Mouse (Mus musculus) limb, embryonic 14.5 days (tissue): ENCODE measurements around the gene Ano8. TPM values are rescaled to one million over a fixed set of nuclear protein-coding genes. Genes with fewer than 3 reads are reported as not detected.
A peak's percentile ranks its signal among the peaks of the same experiment; 100 is the strongest.

Experiments used
- ATAC-seq: fragments of 200-750 bp; cut with Nextera tagmentation; 2 replicates; pipeline ENCODE4 v1.8.0; 2017; ENCODE audit warnings: low read depth, moderate number of reproducible peaks, moderate TSS enrichment; ENCODE audit not compliant: low FRiP score
- DNase-seq: peaks from one replicate; pipeline ENCODE4 v3.0.0-alpha.2; 2015; ENCODE audit warnings: low spot score
- H3K27ac ChIP-seq: fragments of 300-500 bp; sonication (generic); replicated peaks from 2 replicates; pipeline ENCODE4 v1.5.1; 2014; ENCODE audit warnings: low read depth, mild to moderate bottlenecking, low read length, moderate library complexity, mixed read lengths
- H3K27me3 ChIP-seq: fragments of 300-500 bp; sonication (generic); 2 replicates; pipeline ENCODE4 v1.6.1; 2014; ENCODE audit warnings: low read length, mixed read lengths; ENCODE audit not compliant: control insufficient read depth, insufficient read depth
- H3K36me3 ChIP-seq: fragments of 300-500 bp; sonication (generic); 2 replicates; pipeline ENCODE4 v1.6.1; 2014; ENCODE audit warnings: mild to moderate bottlenecking, low read length, moderate library complexity, mixed read lengths; ENCODE audit not compliant: control insufficient read depth, insufficient read depth
- H3K4me1 ChIP-seq: fragments of 300-500 bp; sonication (generic); 2 replicates; pipeline ENCODE4 v1.6.1; 2014; ENCODE audit warnings: antibody characterized with exemption, low read length, mixed read lengths; ENCODE audit not compliant: control insufficient read depth, insufficient read depth
- H3K4me2 ChIP-seq: fragments of 300-500 bp; sonication (generic); replicated peaks from 2 replicates; pipeline ENCODE4 v1.6.1; 2014; ENCODE audit warnings: low read depth, mild to moderate bottlenecking, low read length, moderate library complexity; ENCODE audit not compliant: severe bottlenecking
- H3K4me3 ChIP-seq: fragments of 300-500 bp; sonication (generic); replicated peaks from 2 replicates; pipeline ENCODE4 v1.5.1; 2014; ENCODE audit warnings: low read length
- H3K9ac ChIP-seq: fragments of 300-500 bp; sonication (generic); 2 replicates; pipeline ENCODE4 v1.6.1; 2014; ENCODE audit warnings: mild to moderate bottlenecking, low read depth, low read length, moderate library complexity; ENCODE audit not compliant: severe bottlenecking
- H3K9me3 ChIP-seq: fragments of 300-500 bp; sonication (generic); 2 replicates; pipeline ENCODE4 v1.6.1; 2016; ENCODE audit warnings: low read length; ENCODE audit not compliant: control insufficient read depth
- POLR2A ChIP-seq: fragments of 200-500 bp; IDR thresholded peaks from 2 replicates; pipeline ENCODE4 v1.8.0; 2012; ENCODE audit warnings: inconsistent platforms, mild to moderate bottlenecking, moderate library complexity, borderline replicate concordance; ENCODE audit not compliant: insufficient read depth, insufficient read length; ENCODE audit errors: extremely low read depth
- WGBS: fragments of 180-500 bp; shearing (Covaris S2); extraction: QIAGEN DNeasy Blood & Tissue Kit; methylation state at CpG from one replicate; pipeline ENCODE4 v1.1.7; 2014; 5-methylcytosine and 5-hydroxymethylcytosine counted together
- polyA plus RNA-seq, 2 experiments: library from polyadenylated mRNA; depleted of rRNA in 1 of 2; stranded (reverse) in 1 of 2; unstranded in 1 of 2; fragments of >200 nt; fragmentation: Nextera tagmentation in 1 of 2; extraction: Ambion mirVana in 1 of 2; gene quantifications; 2 replicates each; pipeline versions ENCODE4 v1.2.1 to v1.2.3; 2012 to 2014

Ano8 gene
- polyA plus RNA-seq, 2 experiments, result 1.8 to 37.2 TPM

GRCm38 (mm10) chr8:71478943-71479342 is 6.8 kb downstream of the Ano8 start:
- no peak overlapping the region for H3K27ac ChIP-seq
- no peak overlapping the region for H3K4me3 ChIP-seq
- ATAC-seq, result no peak
- H3K27me3 ChIP-seq, result no peaks in the 10 kb centered on the region
- no peak for DNase-seq
- WGBS, result 85% methylated on average over 10 of the region's 11 CpGs
- peaks cover 7% of the 10 kb centered on the region for H3K4me1 ChIP-seq
- H3K36me3 ChIP-seq, result peaks cover 47% of the 10 kb centered on the region
- no peak overlapping the region for H3K9ac ChIP-seq
- no peak overlapping the region for H3K4me2 ChIP-seq
- no peak for TF ChIP-seq POLR2A
- no peaks in the 10 kb centered on the region for H3K9me3 ChIP-seq

DNA sequence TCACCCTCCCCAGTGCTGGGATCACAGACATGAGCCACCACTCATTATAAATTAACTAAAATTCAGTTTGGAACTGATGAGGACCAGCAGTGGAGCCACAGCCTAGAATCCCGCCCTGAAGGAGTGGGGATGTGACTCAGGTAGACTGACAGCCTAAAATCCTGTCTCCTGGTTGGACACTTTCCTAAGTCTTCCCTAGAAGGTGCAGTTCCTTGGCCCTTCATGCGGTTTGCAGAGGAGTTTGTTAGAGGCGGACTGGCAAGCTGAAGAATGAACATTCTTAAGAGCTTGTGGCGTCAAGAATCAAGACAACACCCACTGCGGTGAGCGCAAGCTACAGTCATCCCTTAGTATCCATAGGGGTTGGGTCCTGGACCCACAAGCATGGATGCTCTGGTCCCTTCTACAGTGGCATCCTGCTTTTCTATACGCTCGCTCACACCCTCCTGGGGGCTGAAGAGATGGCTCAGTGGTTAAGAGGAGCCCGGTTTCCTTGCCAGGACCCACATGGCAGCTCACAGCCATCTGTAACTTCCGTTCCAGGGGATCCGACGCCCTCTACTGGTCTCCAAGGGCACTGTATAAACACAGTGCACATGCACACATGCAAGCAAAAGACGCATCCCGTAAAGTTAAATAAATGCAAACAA is 8.4 kb downstream of the Ano8 start:
- WGBS, result 49% methylated on average over 14 of the region's 14 CpGs
- TF ChIP-seq POLR2A, result no peak

GRCm38 (mm10) chr8:71476099-71476940 is 9.4 kb downstream of the Ano8 start:
- ATAC-seq (peak; percentile 84), DNase-seq (peak; percentile 69)
- peaks cover 66% of the 10 kb centered on the region for H3K36me3 ChIP-seq
- H3K4me2 ChIP-seq, result peak overlapping the region; percentile 88
- no peaks in the 10 kb centered on the region for H3K27me3 ChIP-seq
- H3K27ac ChIP-seq, result peak overlapping the region; percentile 61; the same call in 1 of the 2 replicates
- 1% methylated on average over 73 of the region's 121 CpGs for WGBS
- H3K9ac ChIP-seq, result peak overlapping the region; percentile 69
- H3K4me3 ChIP-seq, result peak overlapping the region; percentile 60
- H3K9me3 ChIP-seq, result no peaks in the 10 kb centered on the region
- peaks cover 7% of the 10 kb centered on the region for H3K4me1 ChIP-seq
- no peak for TF ChIP-seq POLR2A

More for the DNA sequence above, 8.4 kb downstream of the Ano8 start:
- ATAC-seq, result no peak
- no peaks in the 10 kb centered on the region for H3K27me3 ChIP-seq
- peaks cover 64% of the 10 kb centered on the region for H3K36me3 ChIP-seq
- H3K4me3 ChIP-seq, result peak overlapping the region; percentile 60; the same call in 1 of the 2 replicates
- peak overlapping the region; percentile 88 for H3K4me2 ChIP-seq
- no peak overlapping the region for H3K27ac ChIP-seq
- H3K9me3 ChIP-seq, result no peaks in the 10 kb centered on the region
- DNase-seq, result no peak
- H3K9ac ChIP-seq, result peak overlapping the region; percentile 69; the same call in 1 of the 2 replicates
- H3K4me1 ChIP-seq, result peaks cover 7% of the 10 kb centered on the region

- no peak for TF ChIP-seq POLR2A
- no peaks in the 10 kb centered on the region for H3K9me3 ChIP-seq
- peaks cover 63% of the 10 kb centered on the region for H3K36me3 ChIP-seq
- 5% methylated on average over 4 of the region's 4 CpGs for WGBS
- ATAC-seq (no peak), DNase-seq (no peak)
- H3K27me3 ChIP-seq, result no peaks in the 10 kb centered on the region
- peaks cover 7% of the 10 kb centered on the region for H3K4me1 ChIP-seq
- peak overlapping the region; percentile 88 for H3K4me2 ChIP-seq
- H3K9ac ChIP-seq, result peak overlapping the region; percentile 69
- H3K4me3 ChIP-seq, result peak overlapping the region; percentile 60
- H3K27ac ChIP-seq, result no peak overlapping the region
Observed at GRCm38 (mm10) chr8:71475702-71476075, 10.1 kb downstream of the Ano8 start.
